Mouse (Mus musculus) E14TG2a.4 (cell line): ENCODE measurements at regions not wholly inside any gene's neighbourhood (a gene's known extent, or its start where the extent isn't known, plus 50 kb on each side); places are given as distances from the start of the nearest gene placed in this dataset.

Experiments
- CTCF ChIP-seq: conservative IDR thresholded peaks from 2 replicates; pipeline ENCODE4 v1.5.1; 2014; ENCODE audit warnings: low read length
- NANOG ChIP-seq: IDR thresholded peaks from 2 replicates; pipeline ENCODE4 v1.6.1; 2014; ENCODE audit warnings: borderline replicate concordance, low read length, mixed read lengths
- POU5F1 ChIP-seq: IDR thresholded peaks from 2 replicates; pipeline ENCODE4 v1.6.1; 2014; ENCODE audit warnings: low read length, borderline replicate concordance

- TF ChIP-seq CTCF, result no peak
- TF ChIP-seq NANOG, result peak; percentile 64
- peak; percentile 70 for TF ChIP-seq POU5F1
Observed at GRCm38 (mm10) chr4:24437258-24437657, 59.0 kb upstream of the Mms22l start.
